Comparison of ENCODE assay signal across 8 mouse cellular contexts in genomic region chr9:57521056-57521911, GRCm38 (mm10). TPM values are rescaled to one million over a fixed set of nuclear protein-coding genes. Genes with fewer than 3 reads are reported as not detected.
DNase-seq lines count a peak whose midpoint lies in the region; ATAC-seq and TF ChIP-seq lines count a peak whose summit lies in the region.

TSS of gene Cox5a (plus strand) at chr9:57521274.

- H3K4me3 ChIP-seq in E14TG2a.4 (replicated peaks; ENCODE audit: low read length): peak within 1 kb of the TSS; percentile 98
- H3K4me3 ChIP-seq in forebrain, embryonic 12.5 days (replicated peaks): peak within 1 kb of the TSS; percentile 97
- peak within 1 kb of the TSS; percentile 100 for H3K4me3 ChIP-seq in heart, postnatal 0 days (ENCODE audit: low read depth, low read length)
- H3K4me3 ChIP-seq in liver, postnatal 0 days (ENCODE audit: low read depth, low read length): peak within 1 kb of the TSS; percentile 97
- H3K4me3 ChIP-seq in neural tube, embryonic 14.5 days (ENCODE audit: low read depth, low read length): peak within 1 kb of the TSS; percentile 92

- peaks cover 49% of the 10 kb centered on the region for H3K4me1 ChIP-seq in E14TG2a.4 (replicated peaks; ENCODE audit: low read depth, low read length)
- peaks cover 26% of the 10 kb centered on the region for H3K4me1 ChIP-seq in forebrain, embryonic 12.5 days
- H3K4me1 ChIP-seq in heart, postnatal 0 days (ENCODE audit: control insufficient read depth, insufficient read depth): peaks cover 33% of the 10 kb centered on the region; the same call in 1 of the 2 replicates
- peaks cover 30% of the 10 kb centered on the region for H3K4me1 ChIP-seq in liver, postnatal 0 days (ENCODE audit: insufficient read depth)
- peaks cover 19% of the 10 kb centered on the region for H3K4me1 ChIP-seq in neural tube, embryonic 14.5 days (ENCODE audit: control insufficient read depth, insufficient read depth, low read length)

- under 1% methylated on average over 94 of the region's 95 CpGs for WGBS in forebrain, embryonic 12.5 days
- under 1% methylated on average over 94 of the region's 95 CpGs for WGBS in heart, postnatal 0 days
- under 1% methylated on average over 95 of the region's 95 CpGs for WGBS in large intestine, adult 2 months
- WGBS in liver, postnatal 0 days (ENCODE audit: insufficient replicate concordance): under 1% methylated on average over 92 of the region's 95 CpGs
- WGBS in neural tube, embryonic 14.5 days: under 1% methylated on average over 86 of the region's 95 CpGs

- H3K9me3 ChIP-seq in E14TG2a.4 (ENCODE audit: low read length): no peaks in the 10 kb centered on the region
- H3K9me3 ChIP-seq in forebrain, embryonic 12.5 days: no peaks in the 10 kb centered on the region
- H3K9me3 ChIP-seq in heart, postnatal 0 days (replicated peaks; ENCODE audit: control insufficient read depth, low read length): no peaks in the 10 kb centered on the region
- no peaks in the 10 kb centered on the region for H3K9me3 ChIP-seq in liver, postnatal 0 days (ENCODE audit: low read length)
- H3K9me3 ChIP-seq in neural tube, embryonic 14.5 days (ENCODE audit: control insufficient read depth, low read length): no peaks in the 10 kb centered on the region

- no peaks in the 10 kb centered on the region for H3K27me3 ChIP-seq in E14TG2a.4 (ENCODE audit: insufficient read depth, low read length)
- H3K27me3 ChIP-seq in forebrain, embryonic 12.5 days: no peaks in the 10 kb centered on the region
- no peaks in the 10 kb centered on the region for H3K27me3 ChIP-seq in heart, postnatal 0 days (ENCODE audit: control insufficient read depth, insufficient read depth, low read length)
- H3K27me3 ChIP-seq in liver, postnatal 0 days (ENCODE audit: insufficient read depth, low read length): no peaks in the 10 kb centered on the region
- no peaks in the 10 kb centered on the region for H3K27me3 ChIP-seq in neural tube, embryonic 14.5 days (ENCODE audit: control insufficient read depth, insufficient read depth, low read length)

- H3K4me2 ChIP-seq in forebrain, embryonic 12.5 days: peak within 1 kb of the TSS; percentile 85
- peak within 1 kb of the TSS; percentile 60 for H3K4me2 ChIP-seq in heart, postnatal 0 days (ENCODE audit: low read depth, low read length)
- H3K4me2 ChIP-seq in liver, postnatal 0 days (ENCODE audit: low read depth, low read length): peak within 1 kb of the TSS; percentile 88
- H3K4me2 ChIP-seq in neural tube, embryonic 14.5 days (ENCODE audit: low read depth, low read length): peak within 1 kb of the TSS; percentile 86

- DNase-seq in c-Kit-positive CD71-positive TER-119-positive erythroid progenitor cells, embryonic 14.5 days (ENCODE audit: low spot score): peak; percentile 89
- peak; percentile 93 for DNase-seq in heart, postnatal 0 days (ENCODE audit: low spot score)
- DNase-seq in large intestine, adult 2 months (ENCODE audit: low read depth, low spot score): peak; percentile 67
- DNase-seq in liver, postnatal 0 days: peak; percentile 95
- peak; percentile 98 for DNase-seq in testis, postnatal 10 days (ENCODE audit: low spot score)

- peaks cover 33% of the 10 kb centered on the region for H3K36me3 ChIP-seq in E14TG2a.4 (ENCODE audit: insufficient read depth, low read length)
- H3K36me3 ChIP-seq in forebrain, embryonic 12.5 days (replicated peaks): no peaks in the 10 kb centered on the region
- no peaks in the 10 kb centered on the region for H3K36me3 ChIP-seq in heart, postnatal 0 days (replicated peaks; ENCODE audit: control insufficient read depth, insufficient read depth, low read length)
- no peaks in the 10 kb centered on the region for H3K36me3 ChIP-seq in liver, postnatal 0 days (replicated peaks; ENCODE audit: insufficient read depth, low read length)
- no peaks in the 10 kb centered on the region for H3K36me3 ChIP-seq in neural tube, embryonic 14.5 days (ENCODE audit: control insufficient read depth, insufficient read depth, low read length)

- TF ChIP-seq EP300 in heart, postnatal 0 days (IDR thresholded peaks at IDR 0.05; ENCODE audit: low read depth): peak; percentile 92
- no peak; the same call in 1 of the 2 replicates for TF ChIP-seq EP300 in liver, postnatal 0 days (IDR thresholded peaks at IDR 0.05; ENCODE audit: low read depth)

- peak within 1 kb of the TSS; percentile 97 for H3K9ac ChIP-seq in forebrain, embryonic 12.5 days
- H3K9ac ChIP-seq in heart, postnatal 0 days (replicated peaks; ENCODE audit: low read depth, low read length): peak within 1 kb of the TSS; percentile 100
- H3K9ac ChIP-seq in liver, postnatal 0 days (replicated peaks): peak within 1 kb of the TSS; percentile 98
- peak within 1 kb of the TSS; percentile 99 for H3K9ac ChIP-seq in neural tube, embryonic 14.5 days (replicated peaks; ENCODE audit: low read depth, low read length)

- H3K27ac ChIP-seq in forebrain, embryonic 12.5 days: peak within 1 kb of the TSS; percentile 90
- H3K27ac ChIP-seq in heart, postnatal 0 days (ENCODE audit: low read depth): peak within 1 kb of the TSS; percentile 100
- H3K27ac ChIP-seq in liver, postnatal 0 days (ENCODE audit: low read depth): peak within 1 kb of the TSS; percentile 99
- H3K27ac ChIP-seq in neural tube, embryonic 14.5 days (ENCODE audit: low read depth, low read length): peak within 1 kb of the TSS; percentile 95

- ATAC-seq in forebrain, embryonic 12.5 days (ENCODE audit: low FRiP score): peak; percentile 97
- peak; percentile 97 for ATAC-seq in heart, postnatal 0 days (ENCODE audit: insufficient read depth, low read depth)
- peak; percentile 98 for ATAC-seq in liver, postnatal 0 days
- peak; percentile 94 for ATAC-seq in neural tube, embryonic 14.5 days (ENCODE audit: low read depth)

- no peak for TF ChIP-seq CTCF in E14TG2a.4 (conservative IDR thresholded peaks at IDR 0.05; ENCODE audit: low read length)
- peak; percentile 5; the same call in 1 of the 2 replicates for TF ChIP-seq CTCF in heart, postnatal 0 days (IDR thresholded peaks at IDR 0.05; ENCODE audit: low read depth)
- peak; percentile 28 for TF ChIP-seq CTCF in liver, postnatal 0 days (IDR thresholded peaks at IDR 0.05; ENCODE audit: low read depth)

RNA-seq across cellular contexts. Expression of gene Cox5a, which starts in this region (rescaled TPM):
- polyA plus RNA-seq in forebrain, embryonic 12.5 days (2016; fragmentation: Nextera tagmentation; extraction: Ambion mirVana): 694 and 697 TPM in 2 replicates
- total RNA-seq in heart, postnatal 0 days (2014; rRNA removed; ENCODE audit: low replicate concordance): 1,146 and 1,154 TPM in 2 replicates
- 4,139 and 4,337 TPM in 2 replicates for polyA plus RNA-seq in heart, postnatal 0 days (2015; fragmentation: Nextera tagmentation; extraction: Ambion mirVana)
- 594 and 647 TPM in 2 replicates for polyA plus RNA-seq in large intestine, adult 2 months (2012; rRNA removed)
- 761 and 777 TPM in 2 replicates for polyA plus RNA-seq in liver, postnatal 0 days (2015; fragmentation: Nextera tagmentation; extraction: Ambion mirVana)
- 936 and 1,022 TPM in 2 replicates for polyA plus RNA-seq in neural tube, embryonic 14.5 days (2014; fragmentation: Nextera tagmentation; extraction: Ambion mirVana)

Comparison
In these comparisons a context has a peak if more than half of its experiments do, and no peak if none do; other contexts are left out.
1. Peak in every context shown above with its lines: DNase-seq, ATAC-seq, H3K4me3 ChIP-seq and H3K27ac ChIP-seq.